Mouse (Mus musculus) forebrain, embryonic 15.5 days (tissue): Measurements from ENCODE around the gene Igfbp5. TPM values are rescaled to one million over a fixed set of nuclear protein-coding genes. Genes with fewer than 3 reads are reported as not detected.
A peak's percentile ranks its signal among the peaks of the same experiment; 100 is the strongest.

ENCODE experiments used
- ATAC-seq: fragments of 200-750 bp; cut with Nextera tagmentation; replicated peaks from 2 replicates; pipeline ENCODE4 v1.8.0; 2017; ENCODE audit warnings: mild to moderate bottlenecking, moderate TSS enrichment, moderate library complexity
- H3K27ac ChIP-seq: fragments of 300-500 bp; sonication (generic); replicated peaks from 2 replicates; pipeline ENCODE4 v1.5.1; 2015; ENCODE audit warnings: mild to moderate bottlenecking, inconsistent platforms
- H3K27me3 ChIP-seq: fragments of 300-500 bp; sonication (generic); 2 replicates; pipeline ENCODE4 v1.6.1; 2015; ENCODE audit warnings: inconsistent platforms
- H3K36me3 ChIP-seq: fragments of 300-500 bp; sonication (generic); 2 replicates; pipeline ENCODE4 v1.6.1; 2015; ENCODE audit warnings: mild to moderate bottlenecking, inconsistent platforms
- H3K4me1 ChIP-seq: fragments of 300-500 bp; sonication (generic); 2 replicates; pipeline ENCODE4 v1.6.1; 2015; ENCODE audit warnings: inconsistent platforms
- H3K4me2 ChIP-seq: fragments of 300-500 bp; sonication (generic); replicated peaks from 2 replicates; pipeline ENCODE4 v1.6.1; 2015; ENCODE audit warnings: mild to moderate bottlenecking, inconsistent platforms
- H3K4me3 ChIP-seq: fragments of 300-500 bp; sonication (generic); 2 replicates; pipeline ENCODE4 v1.5.1; 2015; ENCODE audit warnings: mild to moderate bottlenecking, inconsistent platforms
- H3K9ac ChIP-seq: fragments of 300-500 bp; sonication (generic); replicated peaks from 2 replicates; pipeline ENCODE4 v1.6.1; 2015; ENCODE audit warnings: mild to moderate bottlenecking, inconsistent platforms
- H3K9me3 ChIP-seq: fragments of 300-500 bp; sonication (generic); 2 replicates; pipeline ENCODE4 v1.6.1; 2016; ENCODE audit warnings: inconsistent platforms
- WGBS: fragments of 180-500 bp; shearing (Covaris S2); methylation state at CpG from one replicate; pipeline ENCODE4 v1.1.7; 2015; ENCODE audit warnings: mixed read lengths; 5-methylcytosine and 5-hydroxymethylcytosine counted together
- polyA plus RNA-seq: library from polyadenylated mRNA; unstranded; fragments of >200 nt; fragmentation: Nextera tagmentation; extraction: Ambion mirVana; gene quantifications from 2 replicates; pipeline ENCODE4 v1.2.1, GENCODE M21; 2015

The Igfbp5 gene
- polyA plus RNA-seq, 1 experiment from 2014 or later = 24.4 TPM

GRCm38 (mm10) chr1:72828843-72829242 lies 45.8 kb downstream of the Igfbp5 start:
- 95% methylated on average over 5 of the region's 5 CpGs for WGBS
- Histone ChIP-seq H3K27ac (no peak overlapping the region), H3K4me2 (no peak overlapping the region), H3K36me3 (0 out of 2 replicates have a peak, but pooled peaks cover 3% of the 10 kb centered on the region), H3K9ac (no peak overlapping the region), H3K9me3 (no peaks in the 10 kb centered on the region), H3K27me3 (no peaks in the 10 kb centered on the region), H3K4me1 (peaks cover 53% of the 10 kb centered on the region), H3K4me3 (no peak overlapping the region)
- ATAC-seq = no peak

- Histone ChIP-seq H3K27me3 (no peaks in the 10 kb centered on the region), H3K9ac (peak overlapping the region; percentile 85), H3K27ac (peak overlapping the region; percentile 84), H3K4me2 (peak overlapping the region; percentile 88), H3K4me1 (peaks cover 49% of the 10 kb centered on the region), H3K4me3 (peak overlapping the region; percentile 97), H3K36me3 (0 out of 2 replicates have a peak, but pooled peaks cover 3% of the 10 kb centered on the region), H3K9me3 (no peaks in the 10 kb centered on the region)
- 9% methylated on average over 12 of the region's 12 CpGs for WGBS
- peak; percentile 39 for ATAC-seq
Measured at GRCm38 (mm10) chr1:72827411-72828315, 47.0 kb downstream of the Igfbp5 start.

GRCm38 (mm10) chr1:72826931-72827330 lies 47.8 kb downstream of the Igfbp5 start:
- WGBS = 2% methylated on average over 7 of the region's 7 CpGs
- Histone ChIP-seq H3K9ac (peak overlapping the region; percentile 85), H3K27ac (peak overlapping the region; percentile 84), H3K9me3 (no peaks in the 10 kb centered on the region), H3K4me1 (peaks cover 43% of the 10 kb centered on the region), H3K36me3 (0 out of 2 replicates have a peak, but pooled peaks cover 3% of the 10 kb centered on the region), H3K4me3 (peak overlapping the region; percentile 97), H3K4me2 (peak overlapping the region; percentile 88), H3K27me3 (no peaks in the 10 kb centered on the region)
- ATAC-seq = peak; percentile 29

- Histone ChIP-seq H3K27ac (peak overlapping the region; percentile 84), H3K9ac (peak overlapping the region; percentile 85), H3K27me3 (no peaks in the 10 kb centered on the region), H3K4me3 (peak overlapping the region; percentile 97), H3K4me1 (peaks cover 43% of the 10 kb centered on the region), H3K4me2 (peak overlapping the region; percentile 88), H3K36me3 (0 out of 2 replicates have a peak, but pooled peaks cover 3% of the 10 kb centered on the region), H3K9me3 (no peaks in the 10 kb centered on the region)
- no peak for ATAC-seq
- WGBS = under 1% methylated on average over 6 of the region's 6 CpGs
Measured at GRCm38 (mm10) chr1:72826446-72826845, 48.2 kb downstream of the Igfbp5 start.

- H3K36me3 ChIP-seq = no peaks in the 10 kb centered on the region
- H3K9me3 ChIP-seq = no peaks in the 10 kb centered on the region
- H3K27me3 ChIP-seq = no peaks in the 10 kb centered on the region
- peak overlapping the region; percentile 97 for H3K4me3 ChIP-seq
- peak overlapping the region; percentile 85 for H3K9ac ChIP-seq
- H3K27ac ChIP-seq = peak overlapping the region; percentile 84
- 1% methylated on average over 4 of the region's 4 CpGs for WGBS
- ATAC-seq = no peak
- H3K4me1 ChIP-seq = peaks cover 43% of the 10 kb centered on the region
- peak overlapping the region; percentile 88 for H3K4me2 ChIP-seq
Measured at GRCm38 (mm10) chr1:72825921-72826320, 48.8 kb downstream of the Igfbp5 start.

GRCm38 (mm10) chr1:72825286-72825685 lies 49.4 kb downstream of the Igfbp5 start:
- under 1% methylated on average over 20 of the region's 20 CpGs for WGBS
- peak overlapping the region; percentile 88 for H3K4me2 ChIP-seq
- no peak for ATAC-seq

GRCm38 (mm10) chr1:72824707-72825101 lies 50.0 kb downstream of the Igfbp5 start:
- no peaks in the 10 kb centered on the region for H3K27me3 ChIP-seq
- peak overlapping the region; percentile 84 for H3K27ac ChIP-seq
- H3K4me3 ChIP-seq = peak overlapping the region; percentile 97
- ATAC-seq = peak; percentile 67
- peaks cover 43% of the 10 kb centered on the region for H3K4me1 ChIP-seq
- WGBS = under 1% methylated on average over 36 of the region's 37 CpGs
- H3K9me3 ChIP-seq = no peaks in the 10 kb centered on the region
- H3K4me2 ChIP-seq = peak overlapping the region; percentile 88
- H3K36me3 ChIP-seq = no peaks in the 10 kb centered on the region
- H3K9ac ChIP-seq = peak overlapping the region; percentile 85

More at GRCm38 (mm10) chr1:72825286-72825685, 49.4 kb downstream of the Igfbp5 start:
- H3K9me3 ChIP-seq = no peaks in the 10 kb centered on the region
- peaks cover 43% of the 10 kb centered on the region for H3K4me1 ChIP-seq
- H3K27me3 ChIP-seq = no peaks in the 10 kb centered on the region
- H3K36me3 ChIP-seq = no peaks in the 10 kb centered on the region
- peak overlapping the region; percentile 85 for H3K9ac ChIP-seq
- H3K4me3 ChIP-seq = peak overlapping the region; percentile 97
- peak overlapping the region; percentile 84 for H3K27ac ChIP-seq

GRCm38 (mm10) chr1:72823751-72824706 lies 50.7 kb downstream of the Igfbp5 start, which contains the start of gene Igfbp2:
Gene Igfbp2, plus strand, starts transcription at chr1:72824503.
- peak within 1 kb of the TSS; percentile 85 for H3K9ac ChIP-seq
- no peaks in the 10 kb centered on the region for H3K9me3 ChIP-seq
- H3K4me1 ChIP-seq = peaks cover 43% of the 10 kb centered on the region
- WGBS = under 1% methylated on average over 52 of the region's 58 CpGs
- peak within 1 kb of the TSS; percentile 97 for H3K4me3 ChIP-seq
- peak within 1 kb of the TSS; percentile 88 for H3K4me2 ChIP-seq
- ATAC-seq = peak; percentile 86
- no peaks in the 10 kb centered on the region for H3K36me3 ChIP-seq
- H3K27ac ChIP-seq = peak within 1 kb of the TSS; percentile 84
- no peaks in the 10 kb centered on the region for H3K27me3 ChIP-seq

- Histone ChIP-seq H3K4me1 (peaks cover 37% of the 10 kb centered on the region), H3K27me3 (no peaks in the 10 kb centered on the region), H3K9ac (no peak overlapping the region), H3K36me3 (no peaks in the 10 kb centered on the region), H3K9me3 (no peaks in the 10 kb centered on the region), H3K27ac (no peak overlapping the region), H3K4me2 (no peak overlapping the region), H3K4me3 (no peak overlapping the region)
- WGBS = 46% methylated on average over 10 of the region's 10 CpGs
- no peak for ATAC-seq
Measured at GRCm38 (mm10) chr1:72822893-72823292, 51.8 kb downstream of the Igfbp5 start.

- Histone ChIP-seq H3K4me1 (peaks cover 16% of the 10 kb centered on the region), H3K27ac (no peak overlapping the region), H3K27me3 (no peaks in the 10 kb centered on the region), H3K9ac (no peak overlapping the region), H3K36me3 (no peaks in the 10 kb centered on the region), H3K4me3 (no peak overlapping the region), H3K9me3 (no peaks in the 10 kb centered on the region), H3K4me2 (no peak overlapping the region)
- 94% methylated on average over 6 of the region's 6 CpGs for WGBS
- ATAC-seq = no peak
Measured at GRCm38 (mm10) chr1:72819995-72820394, 54.7 kb downstream of the Igfbp5 start.

GRCm38 (mm10) chr1:72815616-72816015 lies 59.1 kb downstream of the Igfbp5 start:
- Histone ChIP-seq H3K27me3 (no peaks in the 10 kb centered on the region), H3K9me3 (no peaks in the 10 kb centered on the region), H3K4me1 (peaks cover 13% of the 10 kb centered on the region), H3K4me2 (no peak overlapping the region), H3K27ac (no peak overlapping the region), H3K9ac (no peak overlapping the region), H3K36me3 (no peaks in the 10 kb centered on the region), H3K4me3 (no peak overlapping the region)
- no peak for ATAC-seq
- 85% methylated on average over 3 of the region's 3 CpGs for WGBS
